Mouse (Mus musculus) lung, adult 2 months (tissue): Measurements from ENCODE around the gene Tcf3.

Experiments used
- CTCF ChIP-seq: fragments of 200-500 bp; IDR thresholded peaks from 2 replicates; pipeline ENCODE4 v1.5.1; 2011; ENCODE audit warnings: mild to moderate bottlenecking, low read length, control low read depth; ENCODE audit not compliant: insufficient read depth
- POLR2A ChIP-seq: fragments of 200-500 bp; IDR thresholded peaks from 2 replicates; pipeline ENCODE4 v1.6.1; 2011; ENCODE audit warnings: low read depth, mild to moderate bottlenecking, control low read depth, low read length, borderline replicate concordance; ENCODE audit errors: extremely low read depth

- no peak for TF ChIP-seq POLR2A
- TF ChIP-seq CTCF: no peak
Measured at GRCm38 (mm10) chr10:80386735-80387471, 46.5 kb downstream of the Tcf3 start.
